Mouse (Mus musculus) midbrain, embryonic 16.5 days (tissue): ENCODE results near the gene Hivep3. TPM values are rescaled to one million over a fixed set of nuclear protein-coding genes. Genes with fewer than 3 reads are reported as not detected.

Experiments used
- ATAC-seq: fragments of 200-750 bp; cut with Nextera tagmentation; 2 replicates; pipeline ENCODE4 v1.8.0; 2017; ENCODE audit warnings: moderate TSS enrichment
- H3K27ac ChIP-seq: fragments of 300-500 bp; sonication (generic); 2 replicates; pipeline ENCODE4 v1.5.1; 2014; ENCODE audit warnings: mild to moderate bottlenecking, low read length, mixed read lengths
- H3K27me3 ChIP-seq: fragments of 300-500 bp; sonication (generic); 2 replicates; pipeline ENCODE4 v1.6.1; 2014; ENCODE audit warnings: low read depth, low read length, mixed read lengths; ENCODE audit not compliant: control insufficient read depth, insufficient read depth
- H3K36me3 ChIP-seq: fragments of 300-500 bp; sonication (generic); 2 replicates; pipeline ENCODE4 v1.6.1; 2014; ENCODE audit warnings: mild to moderate bottlenecking, low read length, moderate library complexity, mixed read lengths; ENCODE audit not compliant: control insufficient read depth, insufficient read depth
- H3K4me1 ChIP-seq: fragments of 300-500 bp; sonication (generic); 2 replicates; pipeline ENCODE4 v1.6.1; 2014; ENCODE audit warnings: mild to moderate bottlenecking, low read length, mixed read lengths; ENCODE audit not compliant: control insufficient read depth, insufficient read depth
- H3K4me2 ChIP-seq: fragments of 300-500 bp; sonication (generic); 2 replicates; pipeline ENCODE4 v1.6.1; 2014; ENCODE audit warnings: mild to moderate bottlenecking, low read length, mixed read lengths
- H3K4me3 ChIP-seq: fragments of 300-500 bp; sonication (generic); 2 replicates; pipeline ENCODE4 v1.5.1; 2014; ENCODE audit warnings: low read depth, mild to moderate bottlenecking, low read length, moderate library complexity, mixed read lengths
- H3K9ac ChIP-seq: fragments of 300-500 bp; sonication (generic); 2 replicates; pipeline ENCODE4 v1.6.1; 2014; ENCODE audit warnings: low read depth, low read length, mixed read lengths
- H3K9me3 ChIP-seq: fragments of 300-500 bp; sonication (generic); replicated peaks from 2 replicates; pipeline ENCODE4 v1.6.1; 2014; ENCODE audit warnings: mild to moderate bottlenecking, low read length, mixed read lengths; ENCODE audit not compliant: control insufficient read depth, poor library complexity, severe bottlenecking
- WGBS: fragments of 180-500 bp; shearing (Covaris S2); extraction: QIAGEN DNeasy Blood & Tissue Kit; methylation state at CpG from one replicate; pipeline ENCODE4 v1.1.7; 2014; 5-methylcytosine and 5-hydroxymethylcytosine counted together
- polyA plus RNA-seq: library from polyadenylated mRNA; unstranded; fragments of >200 nt; fragmentation: Nextera tagmentation; extraction: Ambion mirVana; gene quantifications from 2 replicates; pipeline ENCODE4 v1.2.1, GENCODE M21; 2015

The Hivep3 gene
- polyA plus RNA-seq, 1 experiment from 2014 or later = 20.2 TPM

DNA sequence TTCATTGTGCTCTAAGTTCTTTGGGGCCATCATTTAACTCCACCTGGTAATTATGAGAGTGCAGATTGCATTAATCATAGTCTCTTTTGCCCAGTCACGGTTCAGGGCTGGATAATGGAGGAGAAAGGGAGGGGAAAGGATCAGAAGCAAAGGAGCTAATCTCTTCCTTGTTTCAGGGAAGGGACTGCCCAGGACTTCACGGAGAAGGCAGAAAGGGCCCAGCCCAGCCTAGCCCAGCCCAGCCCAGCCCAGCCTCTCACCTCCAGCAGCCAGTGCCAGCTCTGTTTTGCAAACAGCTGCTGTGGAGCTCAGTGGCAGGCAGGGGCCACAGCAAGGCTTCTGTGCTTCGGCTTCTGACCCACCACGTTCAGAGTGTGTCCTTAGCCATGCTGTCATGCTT lies 180.6 kb downstream of the Hivep3 start:
- H3K36me3 ChIP-seq = no peaks in the 10 kb centered on the region
- WGBS = 11% methylated on average over 4 of the region's 4 CpGs
- H3K4me3 ChIP-seq = no peak overlapping the region
- no peaks in the 10 kb centered on the region for H3K27me3 ChIP-seq
- no peak overlapping the region for H3K9ac ChIP-seq
- no peak overlapping the region for H3K27ac ChIP-seq
- H3K9me3 ChIP-seq = no peaks in the 10 kb centered on the region
- H3K4me2 ChIP-seq = no peak overlapping the region
- ATAC-seq = no peak
- H3K4me1 ChIP-seq = no peaks in the 10 kb centered on the region

GRCm38 (mm10) chr4:119915069-119915468 lies 181.5 kb downstream of the Hivep3 start:
- H3K27me3 ChIP-seq = no peaks in the 10 kb centered on the region
- H3K27ac ChIP-seq = no peak overlapping the region
- 84% methylated on average over 2 of the region's 2 CpGs for WGBS
- H3K4me3 ChIP-seq = no peak overlapping the region
- no peak overlapping the region for H3K4me2 ChIP-seq
- H3K4me1 ChIP-seq = no peaks in the 10 kb centered on the region
- H3K36me3 ChIP-seq = no peaks in the 10 kb centered on the region
- no peak for ATAC-seq
- no peaks in the 10 kb centered on the region for H3K9me3 ChIP-seq
- no peak overlapping the region for H3K9ac ChIP-seq

- no peak overlapping the region for H3K9ac ChIP-seq
- ATAC-seq = no peak
- H3K36me3 ChIP-seq = no peaks in the 10 kb centered on the region
- H3K4me2 ChIP-seq = no peak overlapping the region
- no peaks in the 10 kb centered on the region for H3K4me1 ChIP-seq
- H3K27ac ChIP-seq = no peak overlapping the region
- no peaks in the 10 kb centered on the region for H3K9me3 ChIP-seq
- WGBS = 75% methylated on average over 7 of the region's 7 CpGs
- H3K4me3 ChIP-seq = no peak overlapping the region
- no peaks in the 10 kb centered on the region for H3K27me3 ChIP-seq
Measured at GRCm38 (mm10) chr4:119917502-119917901, 183.9 kb downstream of the Hivep3 start.

DNA sequence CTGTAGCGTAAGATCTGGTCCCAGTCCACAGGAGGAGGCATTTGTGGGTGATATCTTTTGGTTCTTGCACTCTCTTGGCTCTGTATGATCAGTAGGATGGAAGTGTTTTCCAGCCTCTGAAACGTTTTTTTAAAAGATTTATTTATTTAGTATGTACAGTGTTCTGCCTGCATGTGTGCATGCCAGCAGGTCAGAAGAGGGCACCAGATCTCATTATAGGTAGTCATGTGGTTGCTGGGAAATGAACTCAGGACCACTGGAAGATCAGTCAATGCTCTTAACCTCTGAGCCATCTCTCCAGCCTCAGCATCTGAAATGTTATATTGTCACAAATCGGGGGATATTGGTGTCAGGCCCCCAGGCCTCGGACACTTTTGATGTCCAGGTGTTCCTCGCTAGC lies 185.8 kb downstream of the Hivep3 start:
- no peak overlapping the region for H3K27ac ChIP-seq
- H3K4me3 ChIP-seq = no peak overlapping the region
- H3K4me2 ChIP-seq = no peak overlapping the region
- H3K4me1 ChIP-seq = no peaks in the 10 kb centered on the region
- WGBS = 81% methylated on average over 5 of the region's 5 CpGs
- no peaks in the 10 kb centered on the region for H3K36me3 ChIP-seq
- H3K9ac ChIP-seq = no peak overlapping the region
- ATAC-seq = no peak
- H3K9me3 ChIP-seq = no peaks in the 10 kb centered on the region
- no peaks in the 10 kb centered on the region for H3K27me3 ChIP-seq

GRCm38 (mm10) chr4:119921022-119921717 lies 187.6 kb downstream of the Hivep3 start:
- no peak for ATAC-seq
- Histone ChIP-seq H3K4me2 (no peak overlapping the region), H3K9ac (no peak overlapping the region), H3K9me3 (no peaks in the 10 kb centered on the region; the same call in 1 of the 2 replicates), H3K27me3 (no peaks in the 10 kb centered on the region), H3K27ac (no peak overlapping the region), H3K4me3 (no peak overlapping the region), H3K4me1 (no peaks in the 10 kb centered on the region), H3K36me3 (no peaks in the 10 kb centered on the region)
- 73% methylated on average over 12 of the region's 12 CpGs for WGBS

DNA sequence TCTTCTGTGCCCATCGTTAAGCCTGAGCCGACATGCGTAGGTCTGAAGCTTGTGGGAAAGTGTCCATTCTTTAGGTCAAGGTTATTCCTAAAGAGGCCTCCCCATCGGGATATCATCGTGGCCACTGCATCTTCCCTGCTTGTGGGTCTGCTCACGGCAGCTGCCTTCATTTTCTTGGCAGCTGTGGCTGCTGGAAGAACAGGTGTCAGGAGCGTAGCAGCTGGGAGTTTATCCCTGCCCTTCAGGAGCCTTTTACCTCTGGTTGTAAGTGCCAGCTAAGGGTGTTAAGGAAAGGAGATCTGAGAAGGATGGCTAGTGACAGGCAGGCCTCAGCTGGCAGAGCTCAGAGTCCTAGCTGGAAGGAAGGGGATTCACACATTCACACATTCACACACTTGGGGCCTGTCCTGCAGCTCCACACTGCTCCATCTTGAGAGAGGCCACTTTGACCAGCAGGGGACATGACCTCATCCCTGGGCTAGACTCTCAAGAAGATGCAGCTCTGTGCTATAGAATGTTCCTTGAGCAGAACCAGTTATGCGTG lies 188.2 kb downstream of the Hivep3 start:
- whole genome bisulfite sequencing = 60% methylated on average over 8 of the region's 8 CpGs
- Histone ChIP-seq H3K4me3 (no peak overlapping the region), H3K27me3 (no peaks in the 10 kb centered on the region), H3K27ac (no peak overlapping the region), H3K4me2 (no peak overlapping the region), H3K36me3 (no peaks in the 10 kb centered on the region), H3K9me3 (no peaks in the 10 kb centered on the region; the same call in 1 of the 2 replicates), H3K9ac (no peak overlapping the region), H3K4me1 (no peaks in the 10 kb centered on the region)
- ATAC-seq = no peak

- Histone ChIP-seq H3K4me1 (no peaks in the 10 kb centered on the region), H3K9ac (no peak overlapping the region), H3K36me3 (no peaks in the 10 kb centered on the region), H3K9me3 (no peaks in the 10 kb centered on the region; the same call in 1 of the 2 replicates), H3K4me3 (no peak overlapping the region), H3K27ac (no peak overlapping the region), H3K27me3 (no peaks in the 10 kb centered on the region), H3K4me2 (no peak overlapping the region)
- WGBS = 94% methylated on average over 8 of the region's 8 CpGs
- no peak for ATAC-seq
Measured at GRCm38 (mm10) chr4:119922945-119923344, 189.4 kb downstream of the Hivep3 start.

DNA sequence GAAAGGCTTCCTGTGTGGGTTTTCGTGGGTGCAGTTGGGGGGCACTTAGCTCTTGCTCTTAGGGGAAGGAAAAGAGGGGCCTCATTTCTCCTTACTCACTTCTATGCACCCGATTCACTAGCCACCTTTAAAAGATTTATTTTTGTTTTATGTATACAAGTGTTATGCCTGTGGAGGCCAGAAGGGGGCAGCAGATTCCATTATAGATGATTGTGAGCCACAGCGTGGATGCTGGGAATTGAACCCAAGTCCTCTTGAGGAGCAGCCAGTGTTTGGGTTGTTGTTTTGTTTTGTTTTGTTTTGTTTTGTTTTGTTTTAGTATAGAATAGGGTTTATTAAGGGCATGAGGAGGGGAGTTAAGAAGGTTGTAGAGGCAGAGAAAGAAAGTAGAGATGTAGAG lies 189.8 kb downstream of the Hivep3 start:
- no peaks in the 10 kb centered on the region; the same call in 1 of the 2 replicates for H3K9me3 ChIP-seq
- H3K9ac ChIP-seq = no peak overlapping the region
- no peaks in the 10 kb centered on the region for H3K27me3 ChIP-seq
- no peak for ATAC-seq
- no peak overlapping the region for H3K27ac ChIP-seq
- H3K4me3 ChIP-seq = no peak overlapping the region
- WGBS = 83% methylated on average over 3 of the region's 3 CpGs
- H3K36me3 ChIP-seq = no peaks in the 10 kb centered on the region
- H3K4me1 ChIP-seq = no peaks in the 10 kb centered on the region
- H3K4me2 ChIP-seq = no peak overlapping the region

DNA sequence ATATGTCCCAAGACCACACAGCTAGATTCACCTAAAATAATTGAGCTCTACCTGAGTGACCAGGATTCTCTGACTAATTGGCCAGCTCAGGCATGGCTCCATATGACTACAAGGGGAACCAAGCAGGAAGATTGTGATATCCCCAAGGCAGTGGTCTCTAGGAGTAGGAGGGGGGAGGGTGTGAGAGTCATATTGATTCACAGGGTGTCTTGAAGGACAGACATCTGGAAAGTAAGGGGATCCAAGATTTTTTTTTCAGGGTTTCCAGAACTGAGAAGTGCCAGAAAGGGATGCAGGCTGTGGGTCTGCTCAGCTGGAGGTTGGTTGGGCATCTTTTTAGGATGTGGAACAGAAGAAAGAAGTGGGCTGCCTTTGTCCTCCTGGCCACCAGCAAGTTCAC lies 191.5 kb downstream of the Hivep3 start:
- Histone ChIP-seq H3K36me3 (no peaks in the 10 kb centered on the region), H3K27me3 (no peaks in the 10 kb centered on the region), H3K27ac (no peak overlapping the region), H3K4me2 (no peak overlapping the region), H3K4me3 (no peak overlapping the region), H3K4me1 (no peaks in the 10 kb centered on the region), H3K9ac (no peak overlapping the region), H3K9me3 (no peaks in the 10 kb centered on the region; the same call in 1 of the 2 replicates)
- no peak for ATAC-seq
